Mouse (Mus musculus) kidney, postnatal 0 days (tissue): Measurements from ENCODE around the gene Ndufaf2. TPM values are rescaled to one million over a fixed set of nuclear protein-coding genes. Genes with fewer than 3 reads are reported as not detected.

Source experiments
- ATAC-seq: fragments of 200-750 bp; cut with Nextera tagmentation; replicated peaks from 2 replicates; pipeline ENCODE4 v1.8.0; 2017; ENCODE audit warnings: low read depth, moderate number of reproducible peaks, moderate TSS enrichment, moderate library complexity; ENCODE audit not compliant: low FRiP score
- DNase-seq: peaks from one replicate; pipeline ENCODE4 v3.0.0-alpha.2; 2016; ENCODE audit warnings: low spot score
- H3K27ac ChIP-seq: fragments of 300-500 bp; sonication (generic); 2 replicates; pipeline ENCODE4 v1.5.1; 2014; ENCODE audit warnings: mild to moderate bottlenecking
- H3K27me3 ChIP-seq: fragments of 300-500 bp; sonication (generic); 2 replicates; pipeline ENCODE4 v1.6.1; 2014; ENCODE audit warnings: low read length, mixed read lengths; ENCODE audit not compliant: insufficient read depth
- H3K36me3 ChIP-seq: fragments of 300-500 bp; sonication (generic); 2 replicates; pipeline ENCODE4 v1.6.1; 2014; ENCODE audit warnings: low read length, mixed read lengths; ENCODE audit not compliant: insufficient read depth
- H3K4me1 ChIP-seq: fragments of 300-500 bp; sonication (generic); replicated peaks from 2 replicates; pipeline ENCODE4 v1.6.1; 2014; ENCODE audit warnings: antibody characterized with exemption, low read length, mixed read lengths; ENCODE audit not compliant: insufficient read depth
- H3K4me2 ChIP-seq: fragments of 300-500 bp; sonication (generic); 2 replicates; pipeline ENCODE4 v1.6.1; 2014; ENCODE audit warnings: mild to moderate bottlenecking, low read length, moderate library complexity, mixed read lengths
- H3K4me3 ChIP-seq: fragments of 300-500 bp; sonication (generic); replicated peaks from 2 replicates; pipeline ENCODE4 v1.5.1; 2014; ENCODE audit warnings: low read depth, low read length
- H3K9ac ChIP-seq: fragments of 300-500 bp; sonication (generic); 2 replicates; pipeline ENCODE4 v1.6.1; 2014; ENCODE audit warnings: low read depth, low read length
- H3K9me3 ChIP-seq: fragments of 300-500 bp; sonication (generic); replicated peaks from 2 replicates; pipeline ENCODE4 v1.6.1; 2016; ENCODE audit warnings: low read length, inconsistent platforms, mixed read lengths
- CTCF ChIP-seq: IDR thresholded peaks from 2 replicates; pipeline ENCODE4 v1.5.1; 2016; ENCODE audit warnings: antibody characterized with exemption, low read depth, mild to moderate bottlenecking, moderate library complexity
- WGBS: fragments of 180-500 bp; shearing (Covaris S2); extraction: QIAGEN DNeasy Blood & Tissue Kit; methylation state at CpG from one replicate; pipeline ENCODE4 v1.1.7; 2014; 5-methylcytosine and 5-hydroxymethylcytosine counted together
- polyA plus RNA-seq: library from polyadenylated mRNA; unstranded; fragments of >200 nt; fragmentation: Nextera tagmentation; extraction: Ambion mirVana; gene quantifications from 2 replicates; pipeline ENCODE4 v1.2.1, GENCODE M21; 2015

The Ndufaf2 gene
- polyA plus RNA-seq, 1 experiment from 2014 or later: 79.3 TPM

DNA sequence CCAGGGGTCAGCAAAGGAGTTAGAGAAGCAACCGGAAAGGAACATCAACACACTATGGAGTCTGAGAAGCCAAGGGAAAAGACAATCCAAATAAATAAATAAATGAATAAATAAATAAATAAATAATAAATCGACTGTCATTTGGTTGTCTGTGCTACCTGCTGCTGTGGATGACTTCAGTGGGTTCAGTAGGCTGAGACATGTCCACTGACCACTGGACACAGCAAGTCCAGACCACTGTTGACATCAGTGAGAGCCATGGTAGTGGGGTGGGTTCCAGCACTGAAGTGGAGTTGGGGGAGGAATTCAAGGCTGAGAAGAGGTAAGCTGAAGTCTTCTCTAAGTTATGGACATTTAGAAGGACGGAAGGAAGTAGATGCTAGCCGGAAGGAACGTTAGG, 174.2 kb downstream of the Ndufaf2 start:
- Histone ChIP-seq H3K27ac (no peak overlapping the region), H3K4me1 (no peaks in the 10 kb centered on the region), H3K9ac (no peak overlapping the region), H3K36me3 (no peaks in the 10 kb centered on the region), H3K9me3 (no peaks in the 10 kb centered on the region), H3K4me3 (no peak overlapping the region), H3K4me2 (no peak overlapping the region), H3K27me3 (no peaks in the 10 kb centered on the region)
- DNase-seq: no peak
- TF ChIP-seq CTCF: no peak
- no peak for ATAC-seq
- whole genome bisulfite sequencing: 83% methylated on average over 5 of the region's 5 CpGs

DNA sequence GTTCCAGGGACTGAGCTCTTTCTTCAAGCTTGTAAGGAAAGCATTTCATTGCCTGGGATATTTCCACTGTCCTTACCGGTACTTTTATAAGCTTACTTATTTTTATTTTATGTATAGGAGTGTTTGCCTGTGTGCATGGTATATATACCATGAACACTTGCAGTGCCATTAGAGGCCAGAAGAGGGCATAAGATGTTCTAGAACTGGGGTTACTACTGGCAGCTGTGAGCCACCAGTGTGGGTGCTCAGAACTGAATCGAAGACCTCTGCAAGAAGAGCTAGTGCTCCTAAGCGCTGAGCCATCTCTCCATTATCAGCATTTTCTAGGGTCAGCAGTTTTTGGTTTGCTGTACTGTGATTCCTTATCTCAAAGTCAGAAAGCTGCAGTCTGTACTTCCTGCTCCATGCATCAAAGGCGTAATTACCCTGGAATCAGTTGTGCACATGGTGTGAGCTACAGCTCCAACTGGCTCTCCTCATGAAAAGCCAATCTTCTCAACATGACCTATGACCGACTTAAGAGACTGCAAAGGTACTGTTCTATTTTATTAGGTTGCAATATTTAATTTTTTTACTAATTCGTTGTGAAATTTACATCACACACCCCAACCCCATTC, 175.1 kb downstream of the Ndufaf2 start:
- ATAC-seq (no peak), DNase-seq (no peak)
- no peak for TF ChIP-seq CTCF
- no peaks in the 10 kb centered on the region for H3K4me1 ChIP-seq
- no peak overlapping the region for H3K4me2 ChIP-seq
- H3K36me3 ChIP-seq: no peaks in the 10 kb centered on the region
- no peak overlapping the region for H3K9ac ChIP-seq
- H3K27me3 ChIP-seq: no peaks in the 10 kb centered on the region
- H3K4me3 ChIP-seq: no peak overlapping the region
- H3K27ac ChIP-seq: no peak overlapping the region
- no peaks in the 10 kb centered on the region for H3K9me3 ChIP-seq
- WGBS: 93% methylated on average over 6 of the region's 6 CpGs

DNA sequence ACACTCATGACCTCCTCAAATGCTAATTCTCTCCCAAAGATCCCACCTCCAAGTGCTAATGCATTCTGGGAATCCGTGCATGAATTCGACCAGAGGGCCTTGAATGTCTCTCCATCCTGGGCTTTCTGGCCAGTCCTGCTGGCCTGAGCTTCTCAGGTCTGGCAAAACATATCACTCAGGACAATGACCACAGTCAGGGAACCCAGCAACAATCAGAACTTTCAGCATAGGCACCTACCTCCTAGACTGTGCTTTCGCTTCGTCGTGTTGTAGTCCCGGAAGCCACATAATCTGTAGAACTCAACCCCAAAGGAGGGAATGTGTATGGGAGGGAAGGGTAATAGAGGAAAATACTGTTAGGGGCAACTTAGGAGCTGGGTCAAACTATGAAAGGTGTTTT, 179.0 kb downstream of the Ndufaf2 start:
- DNase-seq (no peak), ATAC-seq (no peak)
- Histone ChIP-seq H3K4me2 (no peak overlapping the region), H3K9me3 (no peaks in the 10 kb centered on the region), H3K9ac (no peak overlapping the region), H3K27ac (no peak overlapping the region), H3K4me3 (no peak overlapping the region), H3K36me3 (no peaks in the 10 kb centered on the region), H3K27me3 (no peaks in the 10 kb centered on the region), H3K4me1 (no peaks in the 10 kb centered on the region)
- WGBS: 93% methylated on average over 6 of the region's 6 CpGs
- TF ChIP-seq CTCF: no peak

DNA sequence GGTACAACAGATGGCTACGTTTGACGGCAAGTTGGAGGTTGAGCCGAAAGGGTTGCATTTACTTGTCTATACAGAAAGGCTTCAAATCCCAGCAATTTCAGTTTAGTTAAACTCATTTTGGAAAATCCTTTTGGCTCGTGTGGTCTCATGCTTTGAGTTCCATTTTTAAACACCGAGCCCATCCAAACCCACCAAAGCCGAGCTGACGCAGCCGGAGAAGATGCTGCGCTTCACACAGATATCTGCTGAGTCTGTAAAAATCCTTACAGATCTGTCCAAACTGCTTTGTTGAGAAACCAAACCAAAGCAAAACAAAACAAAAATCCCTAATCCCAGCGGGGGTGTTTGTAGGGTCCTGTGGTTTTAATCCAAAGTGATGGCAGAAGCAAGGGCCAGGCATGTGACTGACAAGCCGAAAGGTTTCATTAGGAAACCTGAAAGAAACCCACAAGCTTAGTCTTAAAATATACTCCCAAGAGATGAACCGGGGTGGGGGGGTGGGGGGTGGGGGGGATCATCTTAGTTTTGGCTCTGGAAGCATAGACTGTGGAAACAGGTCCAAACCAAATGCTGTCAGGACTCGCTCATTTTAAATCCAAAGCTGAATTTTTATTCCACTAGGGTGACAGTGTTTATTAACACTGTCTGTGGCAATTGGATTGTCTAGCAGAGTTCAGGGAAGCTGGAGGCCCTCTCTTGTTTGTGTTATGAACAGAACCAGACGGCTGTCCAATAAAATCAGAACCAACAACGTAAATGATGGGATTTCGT, 181.4 kb downstream of the Ndufaf2 start:
- no peaks in the 10 kb centered on the region for H3K4me1 ChIP-seq
- WGBS: 89% methylated on average over 16 of the region's 16 CpGs
- H3K4me3 ChIP-seq: no peak overlapping the region
- no peaks in the 10 kb centered on the region for H3K9me3 ChIP-seq
- DNase-seq (no peak), ATAC-seq (no peak)
- no peak for TF ChIP-seq CTCF
- no peak overlapping the region for H3K9ac ChIP-seq
- no peaks in the 10 kb centered on the region for H3K27me3 ChIP-seq
- no peak overlapping the region for H3K4me2 ChIP-seq
- H3K36me3 ChIP-seq: no peaks in the 10 kb centered on the region
- H3K27ac ChIP-seq: no peak overlapping the region

DNA sequence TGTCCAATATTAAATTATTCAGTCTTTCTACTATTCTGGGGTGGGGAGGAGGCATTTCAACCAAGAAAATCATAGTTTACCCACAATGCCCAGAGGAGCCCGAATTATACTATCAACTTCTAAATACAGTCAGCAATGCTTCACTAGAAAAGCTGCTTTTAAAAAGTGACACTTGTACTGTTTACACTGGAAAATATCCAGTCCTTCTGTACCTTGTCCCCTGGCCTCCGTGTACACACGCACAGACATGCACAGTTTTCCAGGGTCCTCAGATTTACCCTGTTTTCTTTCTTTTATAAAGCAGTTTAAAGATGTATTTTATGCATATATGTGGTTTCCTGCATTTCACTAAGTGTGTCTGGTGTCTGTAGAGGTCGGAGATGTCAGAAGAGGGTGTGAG, 186.0 kb downstream of the Ndufaf2 start:
- DNase-seq (no peak), ATAC-seq (no peak)
- Histone ChIP-seq H3K27ac (no peak overlapping the region), H3K36me3 (no peaks in the 10 kb centered on the region), H3K9ac (no peak overlapping the region), H3K4me2 (no peak overlapping the region), H3K4me1 (peaks cover 4% of the 10 kb centered on the region), H3K9me3 (no peaks in the 10 kb centered on the region), H3K4me3 (no peak overlapping the region), H3K27me3 (no peaks in the 10 kb centered on the region)
- WGBS: 62% methylated on average over 4 of the region's 4 CpGs
- no peak for TF ChIP-seq CTCF

DNA sequence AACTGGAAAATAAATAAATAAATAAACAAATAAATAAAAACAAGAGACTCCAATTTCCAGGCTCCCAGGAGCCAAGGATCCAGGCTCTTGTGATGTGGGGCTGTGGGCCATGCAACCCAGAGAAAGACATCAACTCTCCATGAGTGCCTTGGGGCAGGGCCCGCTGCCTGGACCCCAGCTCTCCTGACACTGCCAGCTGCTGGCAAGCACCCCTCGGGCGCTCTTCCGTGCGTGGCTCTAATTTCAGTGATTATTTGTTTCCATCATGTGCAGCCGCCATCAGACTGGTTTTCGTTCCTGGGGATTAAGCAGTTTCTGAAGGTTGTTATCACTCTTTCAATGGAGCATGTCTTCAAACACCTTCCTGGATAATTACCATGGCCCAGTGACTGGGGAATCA, 186.6 kb downstream of the Ndufaf2 start:
- TF ChIP-seq CTCF: no peak
- H3K9me3 ChIP-seq: no peaks in the 10 kb centered on the region
- ATAC-seq: no peak

More for the DNA sequence above, 186.6 kb downstream of the Ndufaf2 start:
- no peak overlapping the region for H3K4me3 ChIP-seq
- H3K4me1 ChIP-seq: peaks cover 4% of the 10 kb centered on the region
- no peaks in the 10 kb centered on the region for H3K27me3 ChIP-seq
- H3K4me2 ChIP-seq: no peak overlapping the region
- WGBS: 51% methylated on average over 7 of the region's 7 CpGs
- no peak for DNase-seq
- no peak overlapping the region for H3K9ac ChIP-seq
- H3K27ac ChIP-seq: no peak overlapping the region
- no peaks in the 10 kb centered on the region for H3K36me3 ChIP-seq
